Mouse (Mus musculus): ENCODE measurements at regions not wholly inside any gene's neighbourhood (a gene's known extent, or its start where the extent isn't known, plus 50 kb on each side); places are given as distances from the start of the nearest gene placed in this dataset.

DNA sequence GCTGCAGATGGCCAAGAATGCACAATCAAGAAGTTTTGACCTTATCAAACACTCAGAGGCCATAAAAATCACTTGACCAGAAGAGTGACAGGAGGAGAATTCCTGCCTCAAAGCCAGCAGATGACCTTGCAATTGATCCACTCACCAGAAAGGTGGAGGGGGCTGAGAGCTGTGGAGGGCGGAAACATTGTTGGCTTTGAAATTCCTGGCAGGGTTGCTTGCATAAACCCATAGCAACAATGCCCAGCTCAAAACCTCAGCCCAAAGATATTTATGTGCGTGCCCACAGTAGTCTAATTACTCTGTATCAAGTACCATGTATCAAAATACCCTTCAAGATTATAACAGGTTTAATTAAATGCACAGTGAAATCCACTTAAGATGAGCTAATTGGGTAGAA, 197.0 kb upstream of the Tenm4 start:
- TF ChIP-seq MYOG (IDR thresholded peaks at IDR 0.05; ENCODE audit: control insufficient read depth in 1 of 3, insufficient read depth in 1 of 3, insufficient read length in 2 of 3, low read depth in 2 of 3) (no peak), CEBPB (IDR thresholded peaks at IDR 0.05; ENCODE audit: insufficient read depth, poor library complexity, severe bottlenecking) (no peak), SRF (IDR thresholded peaks at IDR 0.05; ENCODE audit: control insufficient read depth, insufficient read length, low read depth) (no peak), REST (IDR thresholded peaks at IDR 0.05; ENCODE audit: insufficient read depth, insufficient read length) (no peak), MAX (IDR thresholded peaks at IDR 0.05; ENCODE audit: low read depth) (no peak), E2F4 (IDR thresholded peaks at IDR 0.05; ENCODE audit: insufficient read depth) (no peak), POLR2AphosphoS2 (IDR thresholded peaks at IDR 0.05; ENCODE audit: insufficient read length, low read depth) (no peak)
- Histone ChIP-seq H3ac (ENCODE audit: control insufficient read depth, insufficient read length) (no peak overlapping the region), H3K27me3 (ENCODE audit: control insufficient read depth, insufficient read depth, insufficient read length) (no peaks in the 10 kb centered on the region), H3K36me3 (ENCODE audit: control insufficient read depth, insufficient read depth) (no peaks in the 10 kb centered on the region), H3K4me2 (ENCODE audit: low read depth) (no peak overlapping the region), H3K79me2 (ENCODE audit: control insufficient read depth, insufficient read depth) (no peaks in the 10 kb centered on the region), H3K4me3 (no peak overlapping the region)

DNA sequence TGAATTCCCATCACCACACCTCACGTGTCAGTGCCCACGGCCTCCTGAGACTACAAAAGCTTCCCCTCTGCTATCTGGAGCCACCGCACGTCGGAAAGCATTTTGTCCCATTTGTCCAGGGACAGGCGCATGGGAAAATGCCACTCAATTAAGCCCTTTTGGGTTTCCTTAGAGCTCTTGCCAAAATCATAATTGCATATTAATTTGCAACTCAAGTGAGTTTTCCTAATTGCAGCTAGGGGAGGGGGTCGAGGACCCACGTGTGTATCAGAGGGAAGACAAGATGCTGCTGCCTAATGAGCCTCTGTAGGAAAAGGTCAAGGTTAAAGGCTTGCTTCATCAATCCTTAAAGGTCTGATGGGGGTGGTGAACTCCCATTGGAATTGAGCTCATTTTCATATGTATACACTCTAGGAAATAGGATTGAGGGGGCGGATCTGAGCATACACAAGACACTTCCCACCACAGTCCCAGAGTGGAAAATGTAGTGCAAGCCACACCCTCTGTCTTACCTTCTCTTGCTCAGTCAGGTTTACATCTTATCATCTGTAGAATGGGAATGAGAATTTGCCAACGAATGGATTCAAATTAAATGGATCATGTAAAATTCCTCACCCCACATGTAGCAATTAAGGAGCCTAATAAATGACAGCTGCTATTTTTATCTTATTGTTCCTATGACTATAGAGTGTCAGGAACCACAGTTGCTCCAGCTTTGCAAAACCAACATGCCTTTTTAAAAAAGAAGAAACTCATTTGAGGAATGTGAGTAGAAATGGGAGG, 179.6 kb upstream of the Tenm4 start:
- no peaks in the 10 kb centered on the region for H3K27me3 ChIP-seq (ENCODE audit: control insufficient read depth, insufficient read depth, insufficient read length)
- H3K4me2 ChIP-seq (ENCODE audit: low read depth) = no peak overlapping the region
- no peak overlapping the region for H3K4me3 ChIP-seq
- H3ac ChIP-seq (ENCODE audit: control insufficient read depth, insufficient read length) = no peak overlapping the region
- no peaks in the 10 kb centered on the region for H3K79me2 ChIP-seq (ENCODE audit: control insufficient read depth, insufficient read depth)
- TF ChIP-seq REST (IDR thresholded peaks at IDR 0.05; ENCODE audit: insufficient read depth, insufficient read length) = no peak
- no peak for TF ChIP-seq MAX (IDR thresholded peaks at IDR 0.05; ENCODE audit: low read depth)
- no peak for TF ChIP-seq MYOD1 (IDR thresholded peaks at IDR 0.05; ENCODE audit: control insufficient read depth in 1 of 3, insufficient read length in 2 of 3, low read depth in 2 of 3)
- TF ChIP-seq TCF12 (IDR thresholded peaks at IDR 0.05; ENCODE audit: insufficient read depth, poor library complexity, severe bottlenecking) = no peak
- no peak for TF ChIP-seq POLR2A (IDR thresholded peaks at IDR 0.05; ENCODE audit: insufficient read length, low read depth)
- no peaks in the 10 kb centered on the region for H3K36me3 ChIP-seq (ENCODE audit: control insufficient read depth, insufficient read depth)

DNA sequence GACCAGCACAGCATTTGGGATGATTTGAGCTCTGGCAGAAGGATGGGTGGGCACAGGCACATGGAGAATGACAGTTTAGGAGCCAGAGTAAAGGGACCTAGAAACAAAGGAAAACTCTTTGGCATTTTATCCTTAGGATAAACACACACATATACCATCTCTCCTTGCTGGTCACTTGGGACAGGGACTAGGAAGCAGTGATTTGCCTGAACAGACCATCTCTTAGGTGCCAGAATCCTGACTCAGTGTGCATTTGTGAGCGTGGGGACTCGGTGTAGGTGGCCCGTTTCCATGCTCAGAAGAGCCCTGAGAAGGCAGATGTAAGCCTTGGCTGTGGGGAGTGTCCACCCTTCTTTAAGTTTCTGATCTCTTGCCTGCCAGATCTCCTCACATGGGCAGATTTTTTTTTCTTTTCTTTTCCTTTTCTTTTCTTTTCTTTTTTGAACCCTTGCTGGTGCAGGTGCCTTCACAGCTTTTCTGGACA, 179.0 kb upstream of the Tenm4 start:
- H3K27me3 ChIP-seq (ENCODE audit: control insufficient read depth, insufficient read depth, insufficient read length) = no peaks in the 10 kb centered on the region
- no peaks in the 10 kb centered on the region for H3K36me3 ChIP-seq (ENCODE audit: control insufficient read depth, insufficient read depth)
- no peaks in the 10 kb centered on the region for H3K79me2 ChIP-seq (ENCODE audit: control insufficient read depth, insufficient read depth)
- H3ac ChIP-seq (ENCODE audit: control insufficient read depth, insufficient read length) = no peak overlapping the region
- H3K4me3 ChIP-seq = no peak overlapping the region
- H3K4me2 ChIP-seq (ENCODE audit: low read depth) = no peak overlapping the region
- no peak for TF ChIP-seq MYOG (IDR thresholded peaks at IDR 0.05; ENCODE audit: control insufficient read depth in 1 of 3, insufficient read depth in 1 of 3, insufficient read length in 2 of 3, low read depth in 2 of 3)
- TF ChIP-seq REST (IDR thresholded peaks at IDR 0.05; ENCODE audit: insufficient read depth, insufficient read length) = no peak
- no peak for TF ChIP-seq MAX (IDR thresholded peaks at IDR 0.05; ENCODE audit: low read depth)
- TF ChIP-seq TCF12 (IDR thresholded peaks at IDR 0.05; ENCODE audit: insufficient read depth, poor library complexity, severe bottlenecking) = no peak
- TF ChIP-seq TCF3 (IDR thresholded peaks at IDR 0.05; ENCODE audit: insufficient read length, low read depth) = no peak

DNA sequence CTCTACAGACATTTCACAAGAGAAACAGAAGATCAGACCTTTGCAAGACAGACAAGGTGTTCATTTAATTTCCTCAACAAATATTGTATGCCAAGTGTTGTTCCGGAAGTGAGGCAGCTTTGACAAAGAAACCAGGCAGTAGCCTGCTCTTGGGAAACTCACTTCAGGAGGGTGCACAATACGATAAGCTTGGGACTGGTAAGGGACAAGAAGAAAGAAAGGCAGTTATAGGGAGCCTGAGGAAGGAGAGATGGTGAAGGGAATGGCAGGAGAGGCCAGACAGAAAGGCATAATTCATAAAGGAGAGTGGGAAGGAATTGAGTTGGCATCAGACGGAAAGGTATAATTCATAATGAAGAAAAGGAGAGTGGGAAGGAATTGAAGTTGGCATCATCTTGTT, 178.5 kb upstream of the Tenm4 start:
- H3ac ChIP-seq (ENCODE audit: control insufficient read depth, insufficient read length) = no peak overlapping the region
- H3K4me3 ChIP-seq = no peak overlapping the region
- no peak overlapping the region for H3K4me2 ChIP-seq (ENCODE audit: low read depth)

DNA sequence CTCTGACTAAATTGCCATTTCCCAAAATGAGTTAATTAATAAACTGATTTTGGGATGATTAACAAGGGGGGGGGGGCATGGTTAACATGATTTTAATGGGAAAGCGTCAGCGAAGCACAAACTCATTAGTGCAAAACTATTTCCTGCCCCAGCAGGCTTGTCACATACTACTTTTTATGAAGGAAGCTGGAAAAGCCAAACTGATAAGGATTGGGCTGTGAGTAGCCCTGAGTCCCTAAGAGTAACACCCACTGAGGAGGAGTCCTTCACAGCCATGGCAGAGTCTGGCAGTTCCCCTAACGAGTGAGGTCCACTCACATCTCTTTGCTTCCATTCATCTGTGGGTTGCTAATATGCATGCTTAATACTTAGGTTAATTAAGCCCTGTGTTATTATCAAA, 173.9 kb upstream of the Tenm4 start:
- Histone ChIP-seq H3K79me2 (ENCODE audit: control insufficient read depth, insufficient read depth) (no peaks in the 10 kb centered on the region), H3K4me3 (no peak overlapping the region), H3K27me3 (ENCODE audit: control insufficient read depth, insufficient read depth, insufficient read length) (no peaks in the 10 kb centered on the region), H3K4me2 (ENCODE audit: low read depth) (no peak overlapping the region), H3K36me3 (ENCODE audit: control insufficient read depth, insufficient read depth) (no peaks in the 10 kb centered on the region), H3ac (ENCODE audit: control insufficient read depth, insufficient read length) (no peak overlapping the region)
- TF ChIP-seq TCF3 (IDR thresholded peaks at IDR 0.05; ENCODE audit: insufficient read length, low read depth) (no peak), MYOD1 (IDR thresholded peaks at IDR 0.05; ENCODE audit: control insufficient read depth in 1 of 3, insufficient read length in 2 of 3, low read depth in 2 of 3) (no peak), SRF (IDR thresholded peaks at IDR 0.05; ENCODE audit: control insufficient read depth, insufficient read length, low read depth) (no peak), REST (IDR thresholded peaks at IDR 0.05; ENCODE audit: insufficient read depth, insufficient read length) (no peak), CEBPB (IDR thresholded peaks at IDR 0.05; ENCODE audit: insufficient read depth, poor library complexity, severe bottlenecking) (no peak), POLR2AphosphoS2 (IDR thresholded peaks at IDR 0.05; ENCODE audit: insufficient read length, low read depth) (no peak), USF1 (IDR thresholded peaks at IDR 0.05; ENCODE audit: low read depth) (no peak), E2F4 (IDR thresholded peaks at IDR 0.05; ENCODE audit: insufficient read depth) (no peak), MYOG (IDR thresholded peaks at IDR 0.05; ENCODE audit: control insufficient read depth in 1 of 3, insufficient read depth in 1 of 3, insufficient read length in 2 of 3, low read depth in 2 of 3) (no peak), MAX (IDR thresholded peaks at IDR 0.05; ENCODE audit: low read depth) (no peak), TCF12 (IDR thresholded peaks at IDR 0.05; ENCODE audit: insufficient read depth, poor library complexity, severe bottlenecking) (no peak), POLR2A (IDR thresholded peaks at IDR 0.05; ENCODE audit: insufficient read length, low read depth) (no peak)

More for the DNA sequence above, 178.5 kb upstream of the Tenm4 start:
- TF ChIP-seq E2F4 (IDR thresholded peaks at IDR 0.05; ENCODE audit: insufficient read depth) = no peak
- no peak for TF ChIP-seq USF1 (IDR thresholded peaks at IDR 0.05; ENCODE audit: low read depth)
- no peak for TF ChIP-seq CEBPB (IDR thresholded peaks at IDR 0.05; ENCODE audit: insufficient read depth, poor library complexity, severe bottlenecking)
- no peak for TF ChIP-seq MAX (IDR thresholded peaks at IDR 0.05; ENCODE audit: low read depth)
- no peak for TF ChIP-seq MYOD1 (IDR thresholded peaks at IDR 0.05; ENCODE audit: control insufficient read depth in 1 of 3, insufficient read length in 2 of 3, low read depth in 2 of 3)
- TF ChIP-seq POLR2AphosphoS2 (IDR thresholded peaks at IDR 0.05; ENCODE audit: insufficient read length, low read depth) = no peak
- no peak for TF ChIP-seq POLR2A (IDR thresholded peaks at IDR 0.05; ENCODE audit: insufficient read length, low read depth)
- no peak for TF ChIP-seq MYOG (IDR thresholded peaks at IDR 0.05; ENCODE audit: control insufficient read depth in 1 of 3, insufficient read depth in 1 of 3, insufficient read length in 2 of 3, low read depth in 2 of 3)
- TF ChIP-seq TCF3 (IDR thresholded peaks at IDR 0.05; ENCODE audit: insufficient read length, low read depth) = no peak
- TF ChIP-seq TCF12 (IDR thresholded peaks at IDR 0.05; ENCODE audit: insufficient read depth, poor library complexity, severe bottlenecking) = no peak
- TF ChIP-seq SRF (IDR thresholded peaks at IDR 0.05; ENCODE audit: control insufficient read depth, insufficient read length, low read depth) = no peak
- TF ChIP-seq REST (IDR thresholded peaks at IDR 0.05; ENCODE audit: insufficient read depth, insufficient read length) = no peak
- Histone ChIP-seq H3K36me3 (ENCODE audit: control insufficient read depth, insufficient read depth) (no peaks in the 10 kb centered on the region), H3K79me2 (ENCODE audit: control insufficient read depth, insufficient read depth) (no peaks in the 10 kb centered on the region), H3K27me3 (ENCODE audit: control insufficient read depth, insufficient read depth, insufficient read length) (no peaks in the 10 kb centered on the region)
